Mouse (Mus musculus): ENCODE measurements around the gene Arl4a.

The Arl4a gene

DNA sequence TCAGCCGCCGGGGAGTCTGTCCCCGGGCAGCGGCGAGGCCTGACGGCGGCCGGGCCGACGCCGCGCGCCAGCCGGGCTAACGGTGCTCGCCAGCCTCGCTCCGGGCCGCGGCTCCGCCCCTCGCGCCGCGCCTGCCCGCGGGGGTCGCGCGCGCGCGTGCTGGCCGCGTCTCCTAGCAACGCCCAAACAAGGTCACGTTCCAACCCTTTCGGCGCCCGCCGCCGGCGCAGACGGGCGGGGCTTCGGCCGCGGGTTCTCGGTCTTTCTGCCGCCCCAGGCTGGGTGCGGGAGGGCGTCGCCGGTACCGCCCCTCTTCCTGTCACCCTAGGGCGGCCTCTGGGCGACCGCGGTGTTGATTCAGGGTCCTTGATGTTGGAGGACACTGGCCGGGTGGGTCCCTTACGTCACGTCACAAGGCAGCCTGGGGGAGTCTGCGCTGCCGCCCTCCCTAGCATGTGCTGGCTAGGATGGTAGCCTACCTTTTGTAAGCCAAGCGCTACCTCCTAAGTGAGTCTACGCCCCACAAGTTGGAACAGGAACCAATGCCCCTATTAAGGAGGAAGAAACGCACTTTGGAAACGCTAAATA lies at the start of gene Arl4a:
Gene Arl4a (minus strand): TSS at position 150 of the 588 bp plus-strand sequence.
- peak; percentile 92 to 94 for DNase-seq

- DNase-seq, result peak; percentile 27 to 36
These were observed 48.0 kb upstream of the Arl4a start for GRCm38 (mm10) chr12:40085731-40086322.

DNA sequence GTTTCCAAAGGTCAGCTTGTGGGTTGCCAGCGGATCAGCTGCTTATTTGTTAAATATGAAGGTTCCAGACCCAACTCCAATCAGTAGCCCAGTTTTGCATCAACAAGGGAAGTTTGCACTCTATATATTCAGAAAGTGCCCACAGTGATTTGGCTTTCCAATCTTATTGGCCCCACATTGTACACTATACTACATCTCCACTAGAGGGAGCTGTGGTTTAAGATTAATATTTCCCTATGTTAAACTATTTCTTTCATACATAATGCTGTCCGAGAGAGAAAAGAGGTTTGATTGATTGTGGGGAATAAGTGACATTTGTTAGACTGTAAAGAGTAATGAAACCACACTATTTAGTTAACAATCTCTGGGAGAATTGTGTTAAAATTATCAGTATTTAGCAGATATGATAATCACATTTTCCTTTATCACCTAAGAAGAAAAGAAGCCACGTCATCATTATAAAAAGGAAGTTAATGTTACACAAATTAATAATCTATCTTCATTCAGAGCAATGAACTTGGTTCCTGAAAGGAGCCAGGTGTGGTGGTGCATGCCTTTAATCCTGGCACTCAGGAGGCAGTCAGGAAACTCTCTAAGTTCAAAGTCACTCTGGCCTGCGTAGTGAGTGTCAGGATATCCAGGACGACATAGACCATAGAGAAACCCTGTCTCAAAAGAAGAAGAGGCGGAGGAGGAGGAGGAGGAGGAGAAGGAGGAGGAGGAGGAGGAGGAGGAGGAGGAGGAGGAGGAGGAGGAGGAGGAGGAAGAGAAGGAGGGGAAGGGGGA lies 44.8 kb upstream of the Arl4a start:
- DNase-seq, result peak in 1 of 2 experiments; percentile 63

- DNase-seq, result no peak
These were observed 44.2 kb upstream of the Arl4a start for GRCm38 (mm10) chr12:40082048-40082447.

GRCm38 (mm10) chr12:40073660-40074059 lies 35.8 kb upstream of the Arl4a start:
- peak in 1 of 2 experiments; percentile 27 for DNase-seq

DNA sequence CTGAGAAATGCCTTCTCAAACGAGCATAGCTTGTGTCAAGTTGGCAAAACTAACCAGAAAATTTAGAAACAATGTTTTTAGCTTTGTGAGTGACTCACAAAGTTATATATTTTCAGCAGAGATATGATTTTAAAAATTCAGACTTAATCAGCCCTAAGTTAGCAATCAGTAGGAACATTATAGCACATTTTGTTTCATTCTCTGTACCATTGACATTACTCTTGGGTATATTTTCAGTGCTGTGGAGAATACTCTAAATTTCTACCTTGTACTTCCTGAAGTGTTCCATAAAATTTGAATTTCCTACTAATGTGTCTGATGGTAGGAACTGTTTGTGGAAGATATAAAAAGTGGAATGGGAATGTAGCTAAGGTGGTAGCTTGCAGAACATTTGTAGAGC lies 9.2 kb upstream of the Arl4a start:
- no peak for DNase-seq

GRCm38 (mm10) chr12:40043816-40044585 lies 6.2 kb upstream of the Arl4a start:
- peak; percentile 31 to 48 for DNase-seq

DNA sequence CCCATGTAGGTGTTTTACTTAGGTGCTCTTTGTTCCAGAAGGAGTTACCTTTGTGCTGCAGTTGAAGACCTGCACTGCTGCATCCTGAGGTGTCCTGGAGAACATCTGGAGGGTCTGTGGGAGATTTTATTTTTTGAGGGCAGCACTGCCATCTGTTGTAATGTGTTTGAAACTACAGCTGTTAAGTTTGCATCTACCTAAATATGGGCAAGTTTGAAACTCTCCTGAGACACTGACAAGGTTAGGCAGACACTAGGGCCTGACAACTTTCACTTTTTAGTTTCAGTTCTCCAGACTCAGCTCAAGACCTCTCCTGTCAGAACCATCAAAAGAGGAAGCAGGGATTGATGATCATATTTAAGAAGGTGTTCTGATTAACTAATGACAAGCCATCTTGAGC lies 2.2 kb upstream of the Arl4a start:
- DNase-seq, result peak; percentile 22 to 29

DNA sequence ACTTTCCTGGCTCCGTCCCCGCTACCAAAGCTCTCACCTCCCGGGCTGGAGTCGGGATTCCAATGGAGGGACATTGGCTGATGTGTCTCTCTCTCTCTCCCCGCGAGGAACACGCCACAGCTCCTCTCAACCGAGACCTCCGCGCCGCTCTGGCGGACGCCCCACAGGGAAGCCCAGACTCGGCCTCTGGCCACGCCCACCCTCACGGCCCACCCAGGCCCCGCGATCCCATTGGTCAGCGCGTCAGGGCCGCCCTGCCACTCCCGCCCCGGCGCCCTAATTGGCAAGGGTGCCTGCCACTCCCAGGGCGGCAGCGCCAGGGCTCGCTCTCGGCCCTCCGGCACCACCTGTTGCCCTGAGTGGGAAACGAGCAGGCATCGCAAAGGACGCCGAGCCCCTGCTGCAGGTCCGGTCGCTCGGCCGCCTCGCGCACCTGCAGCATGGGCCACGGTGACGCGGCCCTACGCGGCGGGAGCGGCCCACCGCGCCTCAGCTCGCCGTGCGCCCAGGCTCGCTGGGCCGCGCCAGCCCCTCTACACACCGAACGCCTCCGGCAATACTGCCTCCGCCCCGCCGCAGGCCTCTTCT lies 505 bp downstream of the Arl4a start:
- peak; percentile 99 for DNase-seq

DNA sequence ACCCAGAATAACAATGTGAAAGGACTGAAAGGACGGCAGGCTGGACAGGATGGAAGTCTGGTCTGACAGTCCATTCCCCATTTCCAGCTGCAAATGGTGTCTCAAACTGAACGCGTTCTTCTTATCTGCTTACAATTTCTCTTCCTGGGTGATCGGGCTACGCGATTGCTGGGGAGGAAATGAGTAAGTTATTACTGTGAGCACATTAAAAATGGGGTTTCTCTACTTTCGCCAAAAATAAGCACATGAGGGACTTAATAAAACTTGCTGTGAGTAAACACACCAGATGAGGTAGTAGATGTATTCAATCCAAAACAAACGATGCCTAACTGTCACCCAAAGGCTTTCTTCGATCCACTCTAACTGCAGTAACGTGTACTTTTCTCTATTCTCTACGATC lies 1.2 kb downstream of the Arl4a start:
- peak in 1 of 2 experiments; percentile 27 for DNase-seq

DNA sequence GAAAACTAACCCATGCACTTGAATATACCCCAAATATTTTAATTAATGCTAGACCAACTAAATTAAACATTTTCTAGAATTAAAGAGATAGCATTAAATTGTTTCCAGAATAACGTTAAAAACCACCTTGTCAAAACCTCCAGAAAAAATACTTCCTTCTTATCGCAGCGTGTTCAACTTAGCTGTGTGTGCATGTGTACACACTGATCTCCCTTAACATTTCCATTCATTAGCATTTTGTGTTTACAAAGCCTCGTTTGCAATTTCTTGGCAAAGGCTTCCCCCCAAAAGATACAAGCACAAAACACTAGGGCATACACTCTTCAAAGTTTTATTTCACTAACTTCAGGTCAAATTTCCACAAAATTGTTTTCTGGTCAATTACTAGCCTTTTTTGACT lies 2.3 kb downstream of the Arl4a start:
- no peak for DNase-seq

DNA sequence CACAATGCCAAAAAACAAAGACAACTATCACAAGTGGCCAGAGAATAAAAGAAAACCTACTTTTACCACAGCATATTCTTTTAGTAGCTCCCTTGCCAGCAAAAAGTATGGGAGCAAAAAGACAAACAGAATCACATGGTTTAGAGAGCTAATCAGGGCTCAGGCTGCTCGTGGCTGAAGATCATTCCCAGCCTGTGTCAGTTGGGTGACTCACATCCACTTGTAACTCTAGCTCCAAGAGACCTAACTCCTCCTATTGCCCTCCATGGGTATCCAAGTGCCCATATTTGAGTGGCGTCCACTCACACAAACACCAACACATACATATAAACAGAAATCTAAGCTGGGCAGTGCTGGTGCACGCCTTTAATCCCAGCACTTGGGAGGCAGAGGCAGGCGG lies 8.6 kb downstream of the Arl4a start:
- DNase-seq, result no peak

GRCm38 (mm10) chr12:40027846-40028245 lies 10.0 kb downstream of the Arl4a start:
- no peak for DNase-seq

DNA sequence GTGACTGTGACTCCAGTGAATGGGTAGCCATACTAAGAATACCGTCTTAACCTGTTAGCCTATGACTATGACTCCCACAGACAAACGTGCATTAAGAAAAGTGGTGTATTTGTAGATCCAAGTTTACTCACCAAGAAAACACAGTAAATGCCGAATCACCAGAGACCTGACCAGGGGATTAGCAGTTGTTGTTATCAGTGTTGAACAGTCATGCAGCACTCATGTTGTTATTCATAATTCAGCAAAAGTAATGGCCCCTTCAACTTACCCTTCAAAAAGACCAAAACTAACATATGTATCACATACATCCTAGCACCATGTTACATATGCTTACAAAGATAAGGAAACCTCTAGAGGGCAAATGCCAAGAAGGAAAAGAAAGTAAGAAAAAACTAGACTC lies 10.4 kb downstream of the Arl4a start:
- DNase-seq, result no peak

GRCm38 (mm10) chr12:40023918-40024317 lies 13.9 kb downstream of the Arl4a start:
- no peak for DNase-seq

DNA sequence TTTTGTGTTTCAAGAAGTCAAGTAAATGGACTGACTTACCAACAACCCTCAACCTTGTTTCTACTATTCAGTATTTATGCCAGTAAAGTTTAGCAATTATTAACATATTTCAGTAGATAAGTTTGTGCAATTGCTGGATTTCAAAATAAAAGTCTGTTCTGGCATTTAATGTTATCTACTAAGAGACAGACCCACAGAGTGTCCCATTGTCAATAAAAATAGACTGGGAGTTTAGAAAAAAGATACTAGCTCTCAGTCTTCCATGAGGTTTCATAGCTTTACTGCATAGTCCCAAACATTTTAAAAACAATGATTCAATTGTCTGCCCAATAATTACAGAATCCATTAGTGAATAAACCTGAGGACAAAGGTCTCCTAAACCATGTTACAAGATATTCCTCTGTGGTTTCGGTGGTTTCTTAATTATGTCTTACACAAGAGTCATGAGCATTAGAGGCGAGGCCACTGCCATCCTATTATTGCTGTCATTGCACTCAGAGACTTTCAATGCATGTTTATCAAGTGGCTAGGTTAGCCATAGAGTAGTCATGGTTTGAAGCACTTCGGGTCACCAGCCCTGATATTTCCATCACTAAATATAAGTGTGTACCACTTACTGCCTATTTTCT lies 14.7 kb downstream of the Arl4a start:
- DNase-seq, result no peak

DNA sequence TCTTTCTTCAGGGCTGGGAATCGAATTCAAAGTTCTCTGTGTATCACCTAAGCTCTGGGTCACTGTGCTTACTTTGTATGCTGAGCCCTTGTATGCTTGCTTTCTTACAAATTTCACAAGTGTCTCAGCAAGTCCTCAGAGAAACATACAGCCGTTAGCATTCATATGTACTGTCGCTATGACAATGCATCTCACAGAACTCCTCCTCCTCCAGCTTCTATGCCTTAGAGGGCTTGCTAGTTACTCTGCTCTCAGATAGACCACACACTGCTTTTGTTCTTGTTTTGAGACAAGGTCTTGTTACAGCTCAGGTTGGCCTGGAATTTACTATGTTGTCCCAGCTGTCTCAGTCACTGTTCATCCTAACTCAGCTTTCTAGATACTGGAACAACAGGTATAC lies 15.5 kb downstream of the Arl4a start:
- DNase-seq, result no peak

- no peak for DNase-seq
These were observed 19.8 kb downstream of the Arl4a start for GRCm38 (mm10) chr12:40017955-40018505.

DNA sequence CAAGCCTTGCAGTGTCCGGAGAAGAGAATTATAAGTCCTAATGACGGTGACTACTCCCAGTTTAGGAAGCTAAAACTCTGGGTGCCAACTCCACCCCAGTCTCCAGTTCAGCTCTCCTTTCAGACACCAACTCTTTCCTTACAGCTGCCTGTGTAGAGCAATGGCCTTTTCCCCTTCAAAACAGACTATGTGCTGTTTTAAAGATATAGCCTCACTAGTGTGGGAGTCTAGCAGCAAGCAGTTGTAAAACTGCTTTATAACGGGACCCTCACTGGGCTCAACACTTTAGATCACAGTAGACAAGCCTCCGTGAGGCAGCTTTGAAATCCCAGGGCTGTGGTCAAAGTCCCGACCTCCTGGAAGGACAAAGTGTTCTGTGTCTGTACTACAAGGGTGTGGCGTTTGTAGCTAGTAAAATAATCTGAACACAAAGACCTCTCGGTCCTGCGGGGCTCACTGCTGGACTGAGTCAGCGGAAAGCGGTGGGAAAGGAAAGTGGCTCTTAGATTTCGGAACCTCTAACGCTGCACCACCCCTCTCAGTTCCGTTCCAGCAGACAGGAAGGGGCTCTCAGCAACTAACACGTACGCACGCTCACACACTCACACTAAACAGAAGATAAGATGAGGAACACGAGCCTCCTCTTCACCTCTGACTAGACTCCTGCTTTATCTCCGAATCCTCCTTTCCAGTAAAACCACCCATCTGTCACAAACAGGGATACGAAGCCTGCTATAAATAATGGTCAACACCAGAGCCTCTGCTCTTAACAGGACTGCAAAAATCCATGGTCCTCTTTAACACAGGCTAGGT lies 21.0 kb downstream of the Arl4a start:
- DNase-seq, result peak; percentile 15 to 16

- no peak for DNase-seq
These were observed 21.8 kb downstream of the Arl4a start for GRCm38 (mm10) chr12:40016068-40016467.

GRCm38 (mm10) chr12:40009866-40010265 lies 28.0 kb downstream of the Arl4a start:
- no peak for DNase-seq

Measured in cerebellum, postnatal 10 days (tissue).